Mouse (Mus musculus) neutrophil, adult 59 days (primary cell): ENCODE results near the gene Prdm8. TPM values are rescaled to one million over a fixed set of nuclear protein-coding genes. Genes with fewer than 3 reads are reported as not detected.

ENCODE experiments used
- total RNA-seq, 2 experiments: library from RNA; stranded (reverse); gene quantifications; 1 replicate in 1 of 2; 2 replicates in 1 of 2; pipeline ENCODE4 v1.2.4; 2023

Gene Prdm8
- not detected for total RNA-seq

DNA sequence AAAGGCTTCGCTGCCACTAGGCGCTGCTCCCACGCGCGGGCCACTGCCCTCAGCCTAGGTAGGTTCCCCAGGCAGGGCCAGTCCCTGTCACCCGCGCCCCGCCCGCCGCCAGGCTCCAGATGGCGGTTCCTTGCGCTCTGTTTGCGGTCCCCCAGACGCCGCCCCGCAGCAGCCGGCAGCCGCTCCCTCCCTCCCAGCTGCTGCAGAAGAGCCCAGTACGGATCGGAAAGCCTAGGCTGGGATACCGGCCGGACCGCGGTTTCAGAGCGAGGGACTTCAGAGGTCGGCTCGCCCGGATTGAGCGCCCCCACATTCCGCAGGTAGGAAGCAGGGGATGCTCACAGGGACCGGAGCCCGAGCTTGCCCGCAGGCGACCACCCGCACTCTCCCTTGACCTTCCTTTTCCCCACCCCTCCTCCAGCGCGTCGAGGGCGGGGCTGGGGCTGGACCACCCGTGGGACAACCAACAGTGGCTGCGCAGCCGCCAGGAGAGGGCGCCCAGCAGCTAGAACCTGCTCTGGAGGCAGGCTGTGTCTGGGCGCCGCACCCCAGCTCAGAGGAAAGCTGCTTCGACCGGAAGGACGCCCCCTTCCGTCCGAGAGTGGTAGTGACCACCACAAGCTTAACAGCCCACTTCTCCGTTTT lies at the start of gene Prdm8:
TSS of gene Prdm8 (plus strand) at position 19 of the 645 bp plus-strand sequence.

Other genes starting within 250 kb of the Prdm8 start
- gene Antxr2, start 136.2 kb upstream of the Prdm8 start, total RNA-seq: 10 to 100 TPM; 78.2 to 87.0 TPM
- gene Fgf5, start 87.0 kb downstream of the Prdm8 start, total RNA-seq: not detected
- not detected for gene Cfap299, start 162.1 kb downstream of the Prdm8 start, total RNA-seq